Mouse (Mus musculus) cerebellum, adult 8-10 months (tissue): Measurements from ENCODE around the gene Ctcfl.
"Not testable (repeated sequence)": the region's sequence is repeated elsewhere in the genome, so short reads cannot be mapped to it uniquely, and the experiment has no call there.

Experiments
- DNase-seq: peaks from one replicate; pipeline ENCODE4 v3.0.0; 2022

Gene Ctcfl

DNA sequence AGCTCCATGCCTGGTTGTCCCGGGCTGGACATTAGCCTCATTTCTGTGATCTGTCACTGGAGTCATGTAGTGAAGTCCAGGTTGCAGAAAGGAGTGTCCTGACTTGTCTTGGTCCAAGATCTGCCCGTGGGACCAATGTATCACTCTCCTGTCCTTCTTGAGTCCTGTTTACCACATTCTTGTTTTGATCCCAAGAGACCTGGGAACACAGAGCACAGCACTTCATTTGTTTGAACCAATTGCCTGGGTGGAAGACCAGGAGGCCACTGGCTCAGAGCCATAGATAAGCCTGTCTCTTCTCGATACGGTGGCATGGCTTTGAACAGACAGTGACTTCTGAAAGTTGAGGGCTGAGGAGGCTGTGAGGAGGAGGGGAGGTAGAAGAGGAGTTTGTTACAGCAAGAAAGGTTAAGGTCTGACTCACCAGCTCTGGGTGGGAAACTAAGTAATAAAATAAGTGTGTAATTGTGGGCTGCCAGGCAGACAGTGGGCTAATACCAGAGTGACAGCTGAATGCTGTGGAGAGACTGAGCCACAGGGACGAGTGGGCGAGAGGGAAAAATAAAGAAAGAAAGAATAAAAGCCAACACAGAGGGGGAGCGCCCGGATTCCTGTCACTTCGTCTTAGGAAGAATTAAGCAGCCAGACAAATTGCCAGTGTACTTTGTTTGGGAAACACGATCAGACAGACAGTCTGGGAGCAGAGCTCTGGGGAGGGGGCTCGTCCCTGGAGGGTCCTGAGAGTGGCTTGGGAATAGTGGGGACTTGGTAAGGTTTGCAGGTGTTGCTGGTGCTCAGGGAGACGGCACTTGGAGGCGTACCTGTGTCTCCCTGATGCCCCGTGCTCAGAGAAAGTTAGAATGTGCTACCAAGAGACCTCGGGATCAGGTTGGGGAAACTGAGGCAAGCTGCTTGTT lies 19.3 kb upstream of the Ctcfl start:
- no peak for DNase-seq

DNA sequence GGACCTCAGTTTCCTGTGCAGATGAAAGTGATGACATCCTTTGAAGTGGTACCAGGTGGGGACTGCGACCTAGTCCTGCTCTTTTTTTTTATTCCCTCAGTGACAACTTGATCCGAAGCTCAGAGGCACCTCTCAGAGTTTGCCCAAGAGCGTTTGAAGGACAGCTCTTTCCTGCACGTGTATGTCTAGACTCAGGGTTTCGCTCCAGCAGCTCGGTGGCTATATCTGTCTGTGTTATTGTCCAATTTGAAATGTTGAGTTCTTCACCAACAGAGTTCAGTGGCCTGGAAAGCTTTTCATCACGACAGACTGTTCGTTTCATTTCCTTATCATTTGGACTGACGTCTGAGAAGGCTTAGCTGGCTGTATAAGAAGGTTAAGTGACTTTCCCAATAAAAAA lies 15.4 kb upstream of the Ctcfl start:
- no peak for DNase-seq

DNA sequence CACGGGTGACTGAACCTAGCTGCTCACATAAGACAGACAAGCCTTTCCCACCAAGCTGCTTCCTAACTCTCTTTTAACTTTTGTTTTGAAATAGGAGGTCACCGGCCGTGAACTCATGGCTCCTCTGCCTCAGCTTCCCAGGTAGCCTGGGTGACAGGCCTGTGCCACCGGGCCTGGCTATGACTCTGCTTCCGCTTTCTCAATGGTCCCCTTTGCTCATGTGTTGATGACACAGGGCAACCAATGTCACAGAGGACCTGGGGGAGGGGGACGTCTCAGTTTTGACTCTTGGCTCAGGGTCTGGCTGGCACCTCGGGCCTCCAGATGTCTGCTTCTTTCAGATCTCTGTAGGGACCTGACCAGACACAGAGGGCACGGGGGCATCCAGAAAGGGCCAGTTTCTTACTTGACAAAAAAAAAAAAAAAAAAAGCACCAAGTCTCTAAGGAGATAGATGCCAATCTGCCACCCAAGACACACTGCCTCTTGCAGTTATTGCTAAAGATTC lies 13.5 kb upstream of the Ctcfl start:
- DNase-seq = no peak

DNA sequence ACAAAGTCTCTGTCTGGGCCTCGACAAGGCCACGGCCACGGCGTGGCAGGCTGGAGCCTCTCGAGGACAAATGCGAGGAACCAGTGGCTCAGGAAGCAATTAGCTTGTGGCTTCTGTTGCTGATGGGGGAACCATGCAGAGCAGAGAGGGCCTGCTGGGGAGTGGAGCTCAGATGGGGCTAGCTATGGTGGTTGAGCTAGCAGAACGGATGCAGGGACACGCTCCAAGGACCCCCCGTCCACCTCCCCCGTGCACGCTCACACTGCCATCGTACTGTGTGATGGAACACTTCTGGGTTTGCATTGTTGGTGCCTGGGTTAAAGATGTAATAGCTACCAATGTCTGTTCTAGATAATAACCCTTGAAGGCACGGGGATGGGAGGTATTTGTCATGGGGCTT lies 12.9 kb upstream of the Ctcfl start:
- no peak for DNase-seq

DNA sequence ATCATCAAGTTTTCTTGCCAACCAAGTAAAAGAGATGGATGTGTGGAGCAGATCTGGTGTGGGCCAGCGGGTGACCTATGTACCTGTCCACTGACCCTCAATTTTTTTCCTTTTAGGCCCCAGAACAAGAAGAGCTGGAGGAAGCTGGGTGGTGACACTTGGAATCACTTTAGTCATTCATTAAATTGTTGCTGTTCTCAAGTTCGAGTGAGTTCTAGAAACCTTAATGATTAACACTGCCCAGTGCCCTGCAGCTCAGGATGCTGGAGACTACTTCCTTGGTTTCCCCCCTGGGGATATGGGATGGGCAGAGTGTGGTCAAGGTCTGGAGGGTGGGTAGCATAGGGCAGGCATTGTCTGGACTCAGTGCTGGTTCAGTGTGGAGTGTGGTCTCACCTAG lies 9.8 kb upstream of the Ctcfl start:
- DNase-seq = no peak

DNA sequence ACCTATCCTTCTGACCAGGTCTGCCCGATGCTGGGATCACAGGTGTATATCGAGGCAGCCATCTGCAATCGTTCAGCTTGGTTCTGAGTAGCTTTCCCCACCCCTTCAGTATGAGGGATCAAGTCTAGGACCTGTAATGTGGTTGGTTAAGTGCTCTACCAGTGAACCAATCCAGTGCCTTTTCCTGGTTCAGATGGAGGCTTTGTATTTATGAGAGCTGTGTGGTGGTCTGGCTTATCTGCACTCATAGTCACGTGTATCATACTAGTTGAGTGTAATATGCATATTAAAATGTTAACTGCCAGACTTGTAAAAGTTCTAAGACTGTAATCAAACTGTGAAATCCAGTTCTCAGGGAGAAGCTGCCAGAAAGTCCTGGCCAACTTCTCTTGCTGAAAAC lies 7.1 kb upstream of the Ctcfl start:
- DNase-seq = no peak

DNA sequence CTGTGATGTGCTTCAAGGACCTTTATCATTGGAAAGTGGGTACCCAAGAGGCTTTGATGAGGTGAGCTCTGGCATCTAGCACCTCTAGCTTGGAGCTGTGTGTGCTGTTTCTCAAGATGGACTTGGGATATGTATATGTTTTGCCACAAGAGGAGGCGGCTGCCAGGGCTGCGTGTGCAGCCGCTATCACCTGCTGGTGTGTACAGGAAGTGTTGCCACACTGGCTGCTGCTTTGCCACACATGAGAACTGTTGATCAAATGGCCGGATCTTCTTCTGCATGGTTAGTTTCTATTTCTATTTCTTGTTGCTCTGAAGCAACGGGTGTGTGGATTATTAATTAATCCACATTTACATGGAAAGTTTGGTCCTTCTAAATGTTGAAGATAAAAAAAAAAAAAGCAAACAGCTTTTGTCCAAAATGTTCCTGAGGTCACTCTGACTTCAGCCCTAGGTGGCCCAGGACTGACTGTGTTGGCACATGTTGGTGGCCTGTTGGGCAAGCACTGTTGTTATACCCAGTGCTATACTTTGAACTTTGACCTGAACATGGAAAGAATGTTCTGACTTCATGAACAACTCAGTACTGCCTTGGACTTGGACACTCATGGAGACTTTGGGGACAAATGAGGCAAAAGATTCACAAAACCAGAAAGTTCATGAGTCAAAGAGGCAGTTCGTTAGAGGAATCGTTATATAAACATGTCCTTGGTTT lies 4.9 kb upstream of the Ctcfl start:
- DNase-seq = no peak

DNA sequence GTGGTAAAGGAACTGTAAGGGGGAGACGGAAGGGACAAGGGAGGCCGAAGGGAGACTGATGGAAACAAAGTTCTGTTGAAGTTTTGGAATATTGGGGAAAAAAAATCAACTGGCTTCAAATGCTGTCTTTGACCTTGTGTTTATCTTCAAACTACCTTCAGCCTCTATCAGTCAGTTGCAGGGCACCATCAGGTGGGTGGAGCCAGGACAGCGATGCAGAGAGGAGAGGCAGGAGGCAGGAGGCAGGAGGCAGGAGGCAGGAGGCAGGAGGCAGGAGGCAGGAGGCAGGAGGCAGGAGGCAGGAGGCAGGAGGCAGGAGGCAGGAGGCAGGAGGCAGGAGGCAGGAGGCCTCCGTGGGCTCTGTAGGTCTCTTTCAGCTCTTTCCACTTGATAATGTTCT lies 792 bp upstream of the Ctcfl start:
- DNase-seq = not testable (repeated sequence)

DNA sequence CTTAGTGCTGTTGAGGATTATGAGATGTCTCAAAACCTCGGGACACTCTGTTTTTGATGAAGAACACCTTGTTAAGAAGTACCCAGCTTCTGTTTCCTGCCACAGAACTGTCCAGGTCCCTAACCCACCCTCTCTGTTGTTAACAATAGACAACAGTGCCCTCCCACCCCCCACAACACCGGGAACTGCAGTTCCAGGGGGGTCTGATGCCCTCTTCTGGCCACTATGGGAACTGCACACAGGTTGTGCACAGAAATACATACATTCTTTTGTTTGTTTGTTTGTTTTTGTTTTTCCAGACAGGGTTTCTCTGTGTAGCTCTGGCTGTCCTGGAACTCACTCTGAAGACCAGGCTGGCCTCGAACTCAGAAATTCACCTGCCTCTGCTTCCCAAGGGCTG lies 5.5 kb downstream of the Ctcfl start:
- DNase-seq = not testable (repeated sequence)

DNA sequence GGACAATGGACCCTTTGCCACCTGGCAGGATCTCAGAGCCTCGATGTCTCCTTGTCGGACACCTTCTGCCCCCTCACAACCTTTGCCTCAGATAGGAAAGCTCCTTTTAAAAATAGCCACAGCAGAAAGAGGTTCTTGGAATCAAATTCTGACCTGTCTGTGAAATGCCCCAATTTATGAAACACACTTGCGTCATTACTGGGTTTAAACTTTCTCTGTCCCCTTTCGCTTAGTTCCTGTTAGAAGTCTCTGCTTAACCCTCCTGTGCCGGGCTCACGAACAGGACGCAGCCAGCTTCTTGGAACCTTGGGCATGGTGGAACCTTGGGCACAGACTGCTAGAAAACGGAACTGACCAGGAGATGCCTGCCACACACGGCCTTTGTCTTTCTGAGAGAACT lies 8.8 kb downstream of the Ctcfl start:
- DNase-seq = no peak

DNA sequence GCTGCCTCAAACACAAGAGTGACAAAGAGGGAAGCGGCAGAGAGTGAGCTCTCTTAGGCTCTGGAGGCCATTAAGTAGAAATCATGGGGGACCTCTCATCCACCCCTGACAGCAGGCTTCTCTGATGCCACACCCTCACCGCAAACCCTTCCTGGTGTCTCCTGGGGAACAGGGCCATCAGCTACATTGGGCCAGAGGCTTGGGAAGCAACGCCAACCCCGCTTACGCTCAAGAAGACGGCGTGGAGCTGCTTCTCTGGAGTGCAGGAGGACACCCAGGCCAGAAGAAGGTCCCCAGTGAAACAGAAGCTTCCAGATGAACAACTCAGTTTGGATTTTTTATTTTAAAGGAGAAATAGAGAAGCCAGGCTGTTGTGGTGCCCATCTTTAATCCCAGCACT lies 9.8 kb downstream of the Ctcfl start:
- no peak for DNase-seq

DNA sequence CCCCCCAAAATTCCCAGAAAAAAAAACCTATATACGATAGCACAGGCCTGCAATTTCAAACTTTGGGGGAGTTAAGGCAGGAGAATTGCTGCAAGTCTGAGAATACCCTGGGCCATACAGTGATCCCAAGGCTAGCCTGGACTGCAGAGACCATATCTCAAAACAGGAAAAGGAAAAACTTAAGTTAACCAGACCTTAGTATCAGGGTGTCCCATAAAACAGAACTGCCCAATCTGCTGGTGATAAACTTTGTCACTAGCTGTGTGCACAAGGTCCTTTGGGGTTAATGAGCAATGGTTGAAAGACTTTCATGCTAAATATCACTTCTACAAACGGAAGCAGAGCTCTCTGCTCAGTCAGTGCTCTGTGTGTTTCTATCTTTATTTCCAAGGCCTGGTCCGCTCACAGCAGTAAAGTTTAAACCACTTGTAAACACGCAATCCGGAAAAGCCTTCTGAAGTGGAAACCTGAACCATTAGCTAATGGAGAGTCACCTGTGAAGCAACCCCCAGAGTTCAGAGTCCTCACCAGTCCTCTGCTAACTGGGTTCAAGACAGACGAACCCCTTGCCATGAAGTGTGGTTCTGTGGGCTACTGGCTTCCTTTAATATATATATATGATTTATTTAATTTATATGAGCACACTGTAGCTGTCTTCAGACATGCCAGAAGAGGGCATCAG lies 10.7 kb downstream of the Ctcfl start:
- DNase-seq = no peak

DNA sequence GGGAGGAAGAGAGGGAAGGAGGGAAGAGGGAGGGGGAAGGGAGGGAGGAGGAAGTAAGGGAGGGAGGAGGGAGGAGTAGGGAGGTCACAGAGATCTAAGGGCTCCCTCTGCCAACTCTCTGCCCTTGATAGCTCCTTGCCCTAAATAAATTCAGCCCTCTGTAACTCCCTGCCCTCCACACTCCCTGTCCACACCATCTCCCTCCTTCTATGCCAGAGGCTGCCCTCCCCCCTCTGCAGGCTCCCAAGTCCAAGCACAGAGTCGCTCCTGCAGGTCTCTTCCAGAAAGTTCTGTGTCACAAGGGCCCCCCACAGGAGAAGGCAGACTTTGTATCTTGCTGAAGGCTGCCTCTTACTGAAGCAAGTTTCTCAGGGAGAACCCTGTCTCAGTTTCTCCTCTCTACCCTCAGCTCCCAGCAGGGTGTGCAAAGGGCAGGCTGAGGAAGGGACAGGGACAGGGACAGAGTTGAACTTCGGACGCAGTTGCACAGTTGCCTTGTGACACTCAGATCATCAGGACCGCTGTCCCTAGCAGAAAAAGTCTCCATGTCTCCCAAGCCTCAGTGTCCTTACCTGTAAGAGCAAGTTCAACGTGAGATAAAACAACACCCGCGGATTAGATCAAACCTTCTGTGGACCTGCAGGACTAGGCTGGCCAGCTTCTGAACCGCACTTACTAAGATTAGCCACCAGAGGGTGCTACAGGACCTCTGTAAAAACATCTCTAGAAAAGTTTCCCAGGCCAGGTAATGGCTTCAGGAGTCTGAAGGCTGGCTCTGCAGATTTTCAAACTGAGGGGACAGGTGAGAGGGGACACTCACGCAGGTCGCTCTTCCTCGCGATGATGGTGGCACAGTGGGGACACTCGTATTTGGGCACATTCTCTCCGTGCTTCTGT lies 12.2 kb downstream of the Ctcfl start:
- DNase-seq = peak; percentile 44

DNA sequence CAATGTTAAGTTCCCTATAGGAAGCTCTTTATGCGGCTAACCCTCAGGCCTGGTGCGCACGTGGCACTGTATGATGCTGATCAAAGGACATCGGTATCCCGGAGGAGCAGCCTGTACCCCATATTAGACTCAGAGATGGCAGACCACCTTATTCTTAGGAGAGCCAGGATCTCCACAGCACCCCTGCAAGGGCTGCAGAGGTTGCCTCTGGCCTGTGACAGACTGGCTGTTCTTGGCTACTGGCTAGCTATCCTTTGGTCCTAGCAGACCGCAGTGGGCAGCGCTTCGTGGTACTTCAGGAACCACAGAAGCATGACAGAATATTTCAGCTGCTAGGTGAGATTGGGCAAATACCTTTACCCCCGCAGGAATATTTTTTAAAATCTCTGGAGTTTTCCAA lies 12.9 kb downstream of the Ctcfl start:
- no peak for DNase-seq

DNA sequence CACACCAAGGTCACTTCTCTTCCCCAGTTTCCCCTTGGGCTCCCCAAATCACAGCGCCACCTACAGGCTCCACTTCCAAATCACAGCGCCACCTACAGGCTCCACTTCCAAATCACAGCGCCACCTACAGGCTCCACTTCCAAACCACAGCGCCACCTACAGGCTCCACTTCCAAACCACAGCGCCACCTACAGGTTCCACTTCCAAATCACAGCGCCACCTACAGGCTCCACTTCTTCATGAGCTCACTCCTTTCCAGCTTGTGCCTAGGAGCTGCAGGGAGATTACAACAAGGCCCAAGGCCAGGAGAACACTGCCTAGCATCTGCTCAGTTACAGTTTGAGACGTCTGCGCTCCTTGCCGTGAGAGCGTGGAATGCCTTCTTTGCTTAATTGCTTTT lies 22.0 kb downstream of the Ctcfl start:
- DNase-seq = not testable (repeated sequence)

DNA sequence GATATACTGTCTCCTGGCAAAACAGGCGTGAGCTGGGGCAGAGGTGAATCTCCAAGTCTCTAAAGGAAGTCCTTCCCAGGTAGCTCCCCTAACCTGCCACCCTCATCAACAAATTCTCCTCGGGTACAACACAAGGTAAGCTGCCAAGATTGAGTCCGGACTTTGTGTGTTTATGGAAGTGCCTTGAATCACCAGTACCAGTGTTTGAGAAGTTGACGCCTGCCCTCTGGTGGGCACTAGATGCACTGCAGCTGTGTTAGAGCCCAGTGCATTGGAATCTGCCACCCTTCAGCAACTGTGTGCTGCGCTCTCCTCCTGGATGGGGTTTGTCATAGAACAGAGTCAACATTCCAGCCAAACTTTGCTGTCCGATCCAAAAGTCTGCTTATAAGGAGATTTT lies 29.9 kb downstream of the Ctcfl start:
- DNase-seq = peak; percentile 73

DNA sequence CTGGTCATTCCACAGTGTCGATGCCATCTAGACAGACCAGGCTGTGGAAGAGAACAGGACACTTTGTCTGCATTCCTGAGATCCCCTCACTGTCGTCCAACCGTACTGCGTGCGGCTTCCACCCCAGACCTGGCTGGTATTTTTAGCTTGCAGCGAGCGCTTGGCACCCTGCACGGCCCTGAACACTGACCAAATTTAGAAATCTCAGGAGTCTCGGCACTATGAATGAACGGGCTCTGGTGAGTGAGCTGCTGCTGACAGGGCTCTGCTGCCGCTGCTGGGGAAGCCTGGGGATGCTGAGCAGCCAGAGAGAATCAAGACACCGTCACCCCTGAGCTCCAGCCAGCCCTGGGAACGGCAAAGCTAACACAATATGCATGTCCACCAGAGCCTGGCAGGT lies 31.9 kb downstream of the Ctcfl start:
- no peak for DNase-seq

DNA sequence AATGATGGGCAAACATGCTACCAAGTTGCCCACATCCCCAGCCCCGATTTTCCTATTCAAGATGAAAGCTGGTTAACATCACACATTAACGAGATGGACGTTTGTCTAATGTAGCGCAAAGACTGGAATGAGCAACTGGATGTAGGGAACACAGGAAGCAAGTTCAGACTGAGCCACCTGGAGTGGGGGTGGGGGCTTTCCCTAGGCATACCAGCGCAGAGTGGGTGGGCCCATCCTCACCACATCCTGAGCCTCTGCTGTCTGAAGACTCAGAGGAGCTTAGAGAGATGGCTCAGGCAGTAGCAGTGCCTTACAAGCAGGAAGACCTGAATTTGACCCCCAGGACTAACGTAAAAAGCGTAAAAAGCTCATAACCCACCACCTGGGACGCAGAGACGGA lies 33.6 kb downstream of the Ctcfl start:
- DNase-seq = no peak

DNA sequence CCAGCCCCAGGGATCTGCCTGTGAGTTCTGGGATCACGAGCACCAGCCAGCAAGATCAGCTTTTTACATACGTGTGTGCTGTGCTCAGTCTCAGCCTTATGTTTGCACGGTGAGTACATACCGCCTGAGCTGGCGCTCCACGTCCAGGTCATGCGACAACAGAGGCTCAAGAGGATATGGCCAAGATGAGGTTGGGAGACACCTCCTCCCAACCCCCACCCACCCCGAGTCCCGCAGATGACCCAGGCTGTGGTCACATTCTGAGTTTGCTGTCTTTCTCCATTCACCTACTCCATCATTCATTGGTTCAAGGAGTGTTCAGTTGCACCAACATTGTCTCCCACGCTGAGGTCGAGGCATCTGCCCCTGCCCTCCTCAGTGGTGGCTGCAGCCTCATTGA lies 34.5 kb downstream of the Ctcfl start:
- DNase-seq = no peak

DNA sequence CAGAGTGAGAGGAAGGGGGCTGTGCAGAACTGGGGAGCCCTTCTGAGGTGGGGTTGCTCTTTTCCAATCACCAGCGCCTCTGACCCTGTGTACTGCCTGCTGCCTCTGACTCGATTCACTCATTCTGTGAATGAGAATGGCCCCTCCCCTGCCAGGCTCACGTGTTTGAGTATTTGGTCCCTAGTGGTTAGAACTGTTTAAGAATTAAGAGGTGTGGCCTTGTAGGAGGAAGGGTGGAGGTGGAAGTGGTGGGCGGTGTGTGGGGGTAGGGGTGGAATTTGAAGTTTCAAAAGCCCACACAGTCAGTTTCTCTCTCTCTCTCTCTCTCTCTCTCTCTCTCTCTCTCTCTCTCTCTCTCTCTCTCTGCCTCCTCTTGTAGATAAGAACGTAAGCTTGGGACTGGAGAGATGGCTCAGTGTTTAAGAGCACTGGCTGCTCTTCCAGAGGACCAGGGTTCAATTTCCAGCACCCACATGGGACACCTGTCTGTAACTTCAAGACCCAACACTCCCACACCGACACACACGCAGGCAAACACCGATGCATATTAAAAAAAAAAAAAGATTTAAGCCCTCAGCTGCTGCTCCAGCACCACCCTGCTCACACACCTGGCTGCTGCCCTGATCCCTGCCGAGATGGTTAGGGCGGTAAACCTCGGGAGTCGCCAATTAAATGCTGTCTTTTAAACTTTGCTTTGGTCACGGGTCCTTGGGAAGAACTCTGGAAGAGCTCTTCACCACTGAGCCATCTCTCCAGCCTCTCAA lies 35.4 kb downstream of the Ctcfl start:
- no peak for DNase-seq

DNA sequence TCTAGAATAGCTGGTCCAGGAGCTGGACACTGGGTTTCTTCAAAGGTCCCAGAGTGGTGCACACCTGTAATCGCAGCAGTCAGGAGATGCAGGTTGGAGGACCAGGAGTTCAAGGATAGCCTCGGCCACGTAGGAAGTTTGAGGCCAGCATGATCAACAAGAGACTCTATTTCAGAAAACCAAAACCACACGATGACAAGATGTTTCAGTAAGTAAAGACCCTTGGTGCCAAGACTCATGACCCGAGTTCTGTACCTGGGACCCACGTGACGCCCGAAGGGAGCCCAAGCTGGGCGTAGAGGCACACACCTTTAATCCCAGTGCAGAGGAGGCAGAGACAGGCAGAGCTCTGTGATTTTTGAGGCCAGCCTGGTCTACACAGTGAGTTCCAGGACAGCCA lies 36.2 kb downstream of the Ctcfl start:
- DNase-seq = no peak

DNA sequence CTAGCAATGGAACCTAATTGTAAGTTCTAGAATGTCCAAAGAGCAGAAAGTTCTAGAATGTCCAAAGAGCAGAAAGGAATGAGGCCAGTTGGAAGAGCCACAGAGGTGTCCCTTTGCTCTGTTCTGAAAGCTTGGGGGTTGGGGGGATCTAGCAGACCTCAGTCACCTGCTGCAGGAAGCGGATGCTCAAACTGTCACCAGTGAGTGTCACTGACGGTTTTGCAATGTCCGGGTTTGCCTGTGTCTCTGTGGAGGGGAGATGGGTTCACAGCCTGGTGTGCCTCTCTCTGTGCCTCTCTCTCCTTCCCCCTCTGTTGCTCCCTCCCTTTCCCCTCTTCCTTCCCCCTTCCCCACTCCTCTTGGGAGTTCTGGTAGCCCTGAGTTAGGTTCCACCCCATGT lies 36.6 kb downstream of the Ctcfl start:
- DNase-seq = no peak
